Mouse (Mus musculus) midbrain, embryonic 14.5 days (tissue): ENCODE measurements around the gene Cdc42bpg. TPM values are rescaled to one million over a fixed set of nuclear protein-coding genes. Genes with fewer than 3 reads are reported as not detected.

Source experiments
- ATAC-seq: fragments of 200-750 bp; cut with Nextera tagmentation; 2 replicates; pipeline ENCODE4 v1.8.0; 2017; ENCODE audit warnings: moderate number of reproducible peaks, moderate library complexity; ENCODE audit not compliant: low FRiP score, low TSS enrichment
- DNase-seq: peaks from one replicate; pipeline ENCODE4 v3.0.0-alpha.2; 2015
- H3K27ac ChIP-seq: fragments of 300-500 bp; sonication (generic); replicated peaks from 2 replicates; pipeline ENCODE4 v1.5.1; 2014; ENCODE audit warnings: mild to moderate bottlenecking, low read depth, low read length, moderate library complexity
- H3K27me3 ChIP-seq: fragments of 300-500 bp; sonication (generic); 2 replicates; pipeline ENCODE4 v1.6.1; 2014; ENCODE audit warnings: low read length, control low read depth, mixed read lengths; ENCODE audit not compliant: control insufficient read depth, insufficient read depth
- H3K36me3 ChIP-seq: fragments of 300-500 bp; sonication (generic); 2 replicates; pipeline ENCODE4 v1.6.1; 2014; ENCODE audit warnings: low read length, control low read depth; ENCODE audit not compliant: control insufficient read depth, insufficient read depth
- H3K4me1 ChIP-seq: fragments of 300-500 bp; sonication (generic); 2 replicates; pipeline ENCODE4 v1.6.1; 2014; ENCODE audit warnings: mild to moderate bottlenecking, antibody characterized with exemption, low read length, control low read depth; ENCODE audit not compliant: control insufficient read depth, insufficient read depth
- H3K4me2 ChIP-seq: fragments of 300-500 bp; sonication (generic); 2 replicates; pipeline ENCODE4 v1.6.1; 2014; ENCODE audit warnings: mild to moderate bottlenecking, low read length, moderate library complexity
- H3K4me3 ChIP-seq: fragments of 300-500 bp; sonication (generic); replicated peaks from 2 replicates; pipeline ENCODE4 v1.5.1; 2014; ENCODE audit warnings: low read depth, low read length
- H3K9ac ChIP-seq: fragments of 300-500 bp; sonication (generic); replicated peaks from 2 replicates; pipeline ENCODE4 v1.6.1; 2014; ENCODE audit warnings: mild to moderate bottlenecking, low read length, moderate library complexity
- H3K9me3 ChIP-seq: fragments of 300-500 bp; sonication (generic); 2 replicates; pipeline ENCODE4 v1.6.1; 2016; ENCODE audit warnings: low read length, control low read depth, mixed read lengths; ENCODE audit not compliant: control insufficient read depth
- WGBS: fragments of 180-500 bp; shearing (Covaris S2); extraction: QIAGEN DNeasy Blood & Tissue Kit; methylation state at CpG from one replicate; pipeline ENCODE4 v1.1.7; 2014; 5-methylcytosine and 5-hydroxymethylcytosine counted together
- polyA plus RNA-seq: library from polyadenylated mRNA; unstranded; fragments of >200 nt; fragmentation: Nextera tagmentation; extraction: Ambion mirVana; gene quantifications from 2 replicates; pipeline ENCODE4 v1.2.1, GENCODE M21; 2014

Cdc42bpg gene
- polyA plus RNA-seq, 1 experiment from 2014 or later: 0.43 TPM

DNA sequence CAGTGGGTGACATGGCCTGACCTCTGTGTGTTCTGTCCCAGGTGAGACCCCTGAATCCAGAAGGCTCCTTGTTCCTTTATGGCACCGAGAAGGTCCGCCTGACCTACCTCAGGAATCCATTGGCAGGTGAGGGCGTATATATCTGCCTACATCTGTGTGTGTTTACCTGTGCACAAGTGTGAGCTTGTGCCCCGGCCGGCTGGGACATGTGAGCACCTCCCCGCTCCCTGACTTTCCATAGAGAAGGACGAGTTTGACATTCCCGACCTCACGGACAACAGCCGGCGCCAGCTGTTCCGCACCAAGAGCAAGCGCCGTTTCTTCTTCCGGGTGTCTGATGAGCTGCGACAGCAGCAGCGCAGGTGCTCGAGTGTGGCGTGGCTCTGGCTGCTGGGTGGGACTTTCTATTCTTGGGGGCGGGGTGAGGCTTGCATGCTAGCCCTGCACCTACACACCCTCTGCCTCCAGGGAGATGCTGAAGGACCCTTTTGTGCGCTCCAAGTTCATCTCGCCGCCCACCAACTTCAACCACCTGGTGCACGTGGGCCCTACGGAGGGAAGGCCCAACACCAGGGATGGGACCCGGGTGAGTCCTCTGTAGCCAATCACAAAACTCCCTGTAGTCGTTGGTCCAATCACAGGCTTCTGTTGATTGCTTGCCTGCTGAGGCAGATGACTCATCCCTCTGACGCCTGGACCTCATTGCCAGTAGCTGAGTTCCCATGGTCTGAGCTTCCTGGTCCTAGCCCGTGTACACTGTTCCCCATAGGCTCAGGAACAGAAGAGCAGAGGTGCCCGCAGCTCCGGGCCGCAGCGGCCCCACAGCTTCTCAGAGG lies 15.7 kb downstream of the Cdc42bpg start:
- Histone ChIP-seq H3K27ac (no peak overlapping the region), H3K36me3 (peaks cover 9% of the 10 kb centered on the region; the same call in 1 of the 2 replicates), H3K9ac (no peak overlapping the region), H3K4me2 (no peak overlapping the region), H3K4me3 (no peak overlapping the region), H3K27me3 (no peaks in the 10 kb centered on the region), H3K4me1 (no peaks in the 10 kb centered on the region), H3K9me3 (no peaks in the 10 kb centered on the region)
- ATAC-seq (no peak), DNase-seq (no peak)
- 87% methylated on average over 33 of the region's 33 CpGs for WGBS

DNA sequence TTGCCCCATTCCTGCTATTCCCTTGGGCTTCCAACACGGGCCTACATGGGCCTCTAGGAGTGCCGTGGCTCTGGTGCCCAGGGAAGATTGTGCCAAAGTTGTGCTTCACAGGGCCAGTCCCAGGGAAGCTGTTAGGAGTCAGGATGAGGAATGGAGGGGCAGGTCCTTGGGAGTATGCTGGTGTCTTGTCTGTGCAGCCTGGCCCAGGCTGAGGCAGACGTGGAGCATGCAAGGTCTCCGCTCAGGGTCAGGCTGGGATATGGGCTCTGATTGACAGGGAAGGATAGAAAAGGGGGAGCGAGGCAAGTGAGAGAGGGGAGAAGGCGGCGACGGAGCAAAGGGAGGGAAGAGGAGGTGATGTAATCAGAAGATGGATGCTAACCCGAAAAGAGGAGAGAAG lies 18.5 kb downstream of the Cdc42bpg start:
- WGBS: 83% methylated on average over 9 of the region's 9 CpGs
- Histone ChIP-seq H3K27me3 (no peaks in the 10 kb centered on the region), H3K4me1 (no peaks in the 10 kb centered on the region), H3K4me2 (no peak overlapping the region), H3K27ac (no peak overlapping the region), H3K9ac (no peak overlapping the region), H3K36me3 (0 out of 2 replicates have a peak, but pooled peaks cover 7% of the 10 kb centered on the region), H3K4me3 (no peak overlapping the region), H3K9me3 (no peaks in the 10 kb centered on the region)
- no peak for ATAC-seq
- DNase-seq: no peak

DNA sequence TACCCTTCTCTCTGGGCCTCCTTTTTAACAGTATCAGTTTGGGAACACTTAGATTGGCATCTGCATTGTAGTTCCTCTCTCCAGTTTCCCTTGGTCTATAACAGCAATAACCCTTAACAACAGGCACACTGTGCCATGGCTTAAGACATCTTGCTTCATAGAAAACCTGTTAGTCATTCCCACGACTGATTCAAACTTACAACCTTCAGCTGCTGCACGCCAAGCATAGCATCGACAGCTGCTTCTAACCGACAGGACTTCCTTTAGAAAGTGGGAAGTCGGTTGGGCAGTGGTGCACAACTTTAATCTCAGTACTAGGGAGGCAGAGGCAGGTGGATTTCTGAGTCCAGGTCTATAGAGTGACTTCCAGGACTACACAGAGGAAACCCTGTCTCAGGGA lies 24.9 kb downstream of the Cdc42bpg start:
- no peak overlapping the region for H3K4me2 ChIP-seq
- no peaks in the 10 kb centered on the region for H3K36me3 ChIP-seq
- WGBS: 73% methylated on average over 5 of the region's 5 CpGs
- H3K9ac ChIP-seq: no peak overlapping the region
- H3K9me3 ChIP-seq: no peaks in the 10 kb centered on the region
- no peak overlapping the region for H3K4me3 ChIP-seq
- no peaks in the 10 kb centered on the region for H3K27me3 ChIP-seq
- H3K27ac ChIP-seq: no peak overlapping the region
- ATAC-seq: no peak
- H3K4me1 ChIP-seq: peaks cover 3% of the 10 kb centered on the region
- DNase-seq: no peak

DNA sequence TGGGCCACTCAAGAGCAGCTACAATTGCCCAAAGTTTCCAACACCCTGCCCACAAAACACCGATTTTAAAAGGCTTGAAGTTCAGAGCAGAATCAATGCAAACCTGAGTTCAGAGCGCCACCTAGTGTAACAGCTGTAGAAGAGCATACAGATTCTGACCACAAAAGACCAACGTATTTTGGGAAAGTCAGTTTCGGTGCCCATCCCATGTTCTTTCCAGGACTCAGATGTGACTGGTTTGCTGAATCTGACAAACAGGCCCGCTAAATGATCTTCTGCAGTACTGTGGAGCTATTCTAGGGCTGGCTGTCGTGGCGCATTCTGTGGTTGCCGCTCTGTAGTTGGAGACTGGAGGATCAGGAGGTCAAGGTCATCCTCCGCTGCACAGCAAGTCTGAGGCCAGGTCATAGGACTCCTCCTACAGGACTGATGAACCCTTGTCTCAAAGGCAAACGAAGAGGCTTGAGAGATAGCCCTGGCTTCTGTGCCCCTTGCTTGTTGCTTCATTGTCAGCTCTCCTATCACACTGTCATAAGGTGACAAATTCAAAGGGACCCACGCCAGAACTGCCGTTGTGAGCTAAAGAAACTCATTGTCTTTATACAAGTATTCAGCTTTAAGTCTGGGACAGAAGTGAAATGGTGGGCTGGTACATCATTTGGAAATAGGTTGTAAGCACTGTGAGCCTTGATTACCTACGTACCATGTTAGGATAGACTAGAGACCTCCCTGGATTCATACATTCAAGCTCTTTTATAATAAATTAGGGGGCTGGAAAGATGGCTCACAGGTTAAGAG lies 25.7 kb downstream of the Cdc42bpg start:
- Histone ChIP-seq H3K9ac (0 out of 2 replicates have a peak overlapping the region, but pooled peaks have one; percentile 20), H3K27ac (no peak overlapping the region), H3K36me3 (peaks cover under 1% of the 10 kb centered on the region), H3K4me1 (peaks cover 11% of the 10 kb centered on the region), H3K4me3 (no peak overlapping the region), H3K4me2 (peak overlapping the region; percentile 35), H3K27me3 (no peaks in the 10 kb centered on the region), H3K9me3 (no peaks in the 10 kb centered on the region)
- WGBS: 18% methylated on average over 13 of the region's 13 CpGs
- ATAC-seq: no peak
- DNase-seq: peak; percentile 89

DNA sequence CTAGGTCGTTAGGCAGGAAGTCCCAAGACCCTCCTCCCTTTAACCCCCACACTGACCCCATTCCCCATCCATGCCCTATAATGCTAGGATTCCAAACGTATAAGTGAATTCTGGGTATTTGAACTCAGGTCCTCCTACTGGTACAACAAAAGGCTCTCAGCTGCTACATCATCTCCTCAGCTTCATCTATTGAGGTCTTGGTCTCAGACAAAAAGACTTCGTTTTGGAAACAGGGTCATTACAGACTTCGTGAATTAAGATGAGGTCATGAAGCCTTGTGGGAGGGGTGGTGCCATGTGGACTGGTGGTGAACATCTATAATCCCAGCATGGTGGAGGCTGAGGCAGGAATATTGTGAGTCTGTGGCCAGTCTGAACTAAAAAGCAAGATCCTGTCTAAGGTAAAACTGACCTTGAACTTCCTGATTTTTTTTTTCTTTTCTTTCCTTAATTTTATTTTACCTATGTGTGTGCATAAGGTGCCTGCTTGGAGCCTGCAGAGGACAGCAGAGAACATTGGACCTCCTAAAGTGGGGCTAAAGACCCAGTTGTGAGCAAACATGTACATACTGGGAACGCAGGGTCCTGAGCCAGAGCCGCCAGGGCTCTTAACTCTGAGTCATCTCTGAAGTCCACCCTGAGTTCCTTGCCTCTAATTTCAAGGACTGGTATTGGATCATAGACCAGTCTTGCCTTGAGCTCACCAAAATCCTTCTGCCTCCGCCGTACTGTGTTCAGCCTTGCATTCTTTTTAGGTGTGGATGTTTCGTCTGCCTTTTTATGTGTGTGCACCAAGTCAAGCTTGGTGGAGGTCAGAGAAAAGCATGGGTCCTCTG lies 27.7 kb downstream of the Cdc42bpg start:
- 70% methylated on average over 9 of the region's 9 CpGs for WGBS
- no peaks in the 10 kb centered on the region for H3K9me3 ChIP-seq
- peaks cover 12% of the 10 kb centered on the region for H3K4me1 ChIP-seq
- H3K27me3 ChIP-seq: no peaks in the 10 kb centered on the region
- no peak for DNase-seq
- H3K36me3 ChIP-seq: peaks cover 21% of the 10 kb centered on the region
- H3K9ac ChIP-seq: no peak overlapping the region
- peak overlapping the region; percentile 80; the same call in 1 of the 2 replicates for H3K4me3 ChIP-seq
- ATAC-seq: no peak
- peak overlapping the region; percentile 79 for H3K4me2 ChIP-seq
- peak overlapping the region; percentile 43; the same call in 1 of the 2 replicates for H3K27ac ChIP-seq

DNA sequence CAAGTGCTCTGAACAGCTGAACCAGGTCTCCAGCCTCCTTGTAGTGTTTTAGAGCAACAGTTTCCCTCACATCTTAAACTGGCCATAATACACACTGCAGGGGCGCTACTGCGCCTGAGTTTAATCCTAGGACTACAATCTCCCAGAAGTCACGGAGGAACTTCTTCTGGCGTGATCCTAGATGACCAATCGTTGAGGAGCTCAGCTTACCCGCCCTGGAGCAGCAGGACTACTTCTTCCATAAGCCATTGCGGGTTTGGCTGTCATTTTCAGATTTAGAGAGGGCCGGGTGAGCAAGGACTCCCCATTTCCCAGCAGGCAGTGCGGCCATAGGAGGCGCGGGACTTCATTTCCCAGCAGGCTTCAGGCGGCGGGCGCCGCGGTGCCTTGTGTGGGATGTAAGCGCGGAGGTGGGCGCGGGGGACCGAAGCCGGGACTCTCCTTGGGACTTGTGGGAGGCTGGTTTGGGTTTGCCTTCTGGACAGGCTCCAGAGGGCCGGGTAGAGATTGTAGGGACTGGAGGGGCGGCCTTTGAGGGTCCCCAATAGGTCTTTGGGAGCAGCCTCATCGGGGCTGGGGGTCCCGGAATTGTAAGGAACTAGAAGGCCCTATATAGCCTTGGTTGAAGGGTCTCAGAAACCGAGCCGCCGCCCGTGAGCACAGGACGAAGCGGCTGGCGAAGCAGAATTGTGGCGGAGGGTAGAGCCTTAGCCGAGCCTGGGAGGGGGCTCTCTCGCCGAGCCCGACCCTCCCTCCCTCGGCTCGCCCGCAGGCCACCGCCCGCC lies 28.6 kb downstream of the Cdc42bpg start, which contains the start of gene Men1:
Men1 (plus strand) TSS at position 307 of the 785 bp plus-strand sequence.
- ATAC-seq (peak; percentile 92), DNase-seq (peak; percentile 98)
- Histone ChIP-seq H3K27ac (peak within 1 kb of the TSS; percentile 77), H3K4me3 (peak within 1 kb of the TSS; percentile 80), H3K27me3 (no peaks in the 10 kb centered on the region), H3K9ac (peak within 1 kb of the TSS; percentile 90), H3K4me1 (peaks cover 12% of the 10 kb centered on the region), H3K9me3 (no peaks in the 10 kb centered on the region), H3K36me3 (peaks cover 30% of the 10 kb centered on the region), H3K4me2 (peak within 1 kb of the TSS; percentile 79)
- WGBS: under 1% methylated on average over 42 of the region's 43 CpGs

DNA sequence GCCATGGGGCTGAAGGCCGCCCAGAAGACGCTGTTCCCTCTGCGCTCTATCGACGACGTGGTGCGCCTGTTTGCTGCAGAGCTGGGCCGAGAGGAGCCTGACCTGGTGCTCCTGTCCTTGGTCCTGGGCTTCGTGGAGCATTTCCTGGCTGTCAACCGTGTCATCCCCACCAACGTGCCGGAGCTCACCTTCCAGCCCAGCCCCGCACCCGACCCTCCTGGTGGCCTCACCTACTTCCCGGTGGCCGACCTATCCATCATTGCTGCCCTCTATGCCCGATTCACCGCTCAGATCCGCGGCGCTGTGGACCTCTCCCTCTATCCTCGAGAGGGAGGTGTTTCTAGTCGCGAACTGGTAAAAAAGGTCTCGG lies 29.2 kb downstream of the Cdc42bpg start:
- H3K9me3 ChIP-seq: no peaks in the 10 kb centered on the region
- H3K36me3 ChIP-seq: peaks cover 36% of the 10 kb centered on the region
- peak; percentile 16 for DNase-seq
- H3K27ac ChIP-seq: peak overlapping the region; percentile 77
- WGBS: under 1% methylated on average over 25 of the region's 25 CpGs
- H3K9ac ChIP-seq: peak overlapping the region; percentile 90
- no peaks in the 10 kb centered on the region for H3K27me3 ChIP-seq
- peak overlapping the region; percentile 80 for H3K4me3 ChIP-seq
- H3K4me1 ChIP-seq: peaks cover 12% of the 10 kb centered on the region
- peak overlapping the region; percentile 79 for H3K4me2 ChIP-seq
- 0 out of 2 replicates have a peak, but pooled peaks have one; percentile 0 for ATAC-seq
